8 mouse cellular contexts compared by ENCODE assay signal in the genomic region with DNA sequence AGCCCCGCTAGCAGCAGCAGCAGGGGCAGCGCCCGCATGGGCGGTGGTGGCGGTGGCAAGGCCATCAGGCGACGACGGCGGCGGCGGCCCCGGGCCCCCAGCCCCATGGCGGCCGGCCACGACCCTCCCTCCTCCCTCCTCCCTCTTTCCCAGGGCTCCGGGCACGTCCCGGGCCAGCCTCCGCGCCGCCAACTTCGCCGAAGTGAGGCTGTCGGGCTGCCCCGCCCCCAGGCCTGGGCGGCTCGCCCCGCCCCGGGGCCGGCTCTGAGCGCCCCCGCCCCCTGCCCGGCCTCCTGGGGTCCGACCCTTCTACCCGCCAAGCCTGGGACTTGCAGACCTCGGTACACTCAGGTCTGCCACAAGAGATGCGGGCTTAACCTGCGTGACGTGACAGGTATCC. TPM values are rescaled to one million over a fixed set of nuclear protein-coding genes. Genes with fewer than 3 reads are reported as not detected.
DNase-seq lines count a peak whose midpoint lies in the region; ATAC-seq and TF ChIP-seq lines count a peak whose summit lies in the region.

A gene (minus strand): TSS at position 166 of the 400 bp plus-strand sequence.

- TF ChIP-seq CTCF in kidney, postnatal 0 days (IDR thresholded peaks at IDR 0.05; ENCODE audit: low read depth), result no peak

- H3K4me2 ChIP-seq in heart, embryonic 11.5 days, result peak within 1 kb of the TSS; percentile 90
- H3K4me2 ChIP-seq in kidney, postnatal 0 days (ENCODE audit: low read length), result peak within 1 kb of the TSS; percentile 97

- peak within 1 kb of the TSS; percentile 80 for H3K9ac ChIP-seq in heart, embryonic 11.5 days (ENCODE audit: low read depth, low read length)
- H3K9ac ChIP-seq in kidney, postnatal 0 days (ENCODE audit: low read depth, low read length), result peak within 1 kb of the TSS; percentile 73

- H3K9me3 ChIP-seq in heart, embryonic 11.5 days (replicated peaks; ENCODE audit: control insufficient read depth, low read length), result no peaks in the 10 kb centered on the region
- H3K9me3 ChIP-seq in kidney, postnatal 0 days (replicated peaks; ENCODE audit: low read length), result no peaks in the 10 kb centered on the region

- intact Hi-C loops in left cerebral cortex, postnatal 10 days (cut with DNase I), result no loop called here
- intact Hi-C loops in left cerebral cortex, postnatal 36 days (cut with DNase I), result no loop called here

- H3K4me1 ChIP-seq in heart, embryonic 11.5 days (ENCODE audit: control insufficient read depth, insufficient read depth, low read length), result peaks cover 18% of the 10 kb centered on the region
- H3K4me1 ChIP-seq in kidney, postnatal 0 days (replicated peaks; ENCODE audit: insufficient read depth, low read length), result peaks cover 4% of the 10 kb centered on the region

- peak within 1 kb of the TSS; percentile 71 for H3K4me3 ChIP-seq in heart, embryonic 11.5 days (ENCODE audit: low read depth, low read length)
- H3K4me3 ChIP-seq in kidney, postnatal 0 days (replicated peaks; ENCODE audit: low read depth, low read length), result peak within 1 kb of the TSS; percentile 75

- H3K36me3 ChIP-seq in heart, embryonic 11.5 days (ENCODE audit: control insufficient read depth, insufficient read depth, low read length), result no peaks in the 10 kb centered on the region
- no peaks in the 10 kb centered on the region for H3K36me3 ChIP-seq in kidney, postnatal 0 days (ENCODE audit: insufficient read depth, low read length)

- peak within 1 kb of the TSS; percentile 78 for H3K27ac ChIP-seq in heart, embryonic 11.5 days (ENCODE audit: low read depth, low read length)
- H3K27ac ChIP-seq in kidney, postnatal 0 days, result peak within 1 kb of the TSS; percentile 83

- under 1% methylated on average over 28 of the region's 39 CpGs for WGBS in heart, embryonic 11.5 days (ENCODE audit: insufficient replicate concordance)
- WGBS in kidney, postnatal 0 days, result under 1% methylated on average over 35 of the region's 39 CpGs

- peak in 1 of 2 experiments; percentile 83 for DNase-seq in left cerebral cortex, postnatal 10 days (ENCODE audit: extremely low spot score in 1 of 2, low spot score in 2 of 2)
- DNase-seq in left cerebral cortex, postnatal 36 days (ENCODE audit: low spot score in 2 of 2), result no peak
- DNase-seq in embryo, embryonic 11.5 days (ENCODE audit: low read depth, low spot score), result peak; percentile 65
- peak; percentile 74 for DNase-seq in kidney, postnatal 0 days (ENCODE audit: low spot score)
- peak; percentile 85 for DNase-seq in mesoderm, embryonic 11.5 days (ENCODE audit: low read depth, low spot score)
- peak; percentile 35 for DNase-seq in testis, postnatal 14 days (ENCODE audit: low spot score)

- peak; percentile 70 for ATAC-seq in heart, embryonic 11.5 days (replicated peaks; ENCODE audit: insufficient number of reproducible peaks, low FRiP score, low TSS enrichment)
- peak; percentile 67 for ATAC-seq in kidney, postnatal 0 days (replicated peaks; ENCODE audit: low FRiP score, low read depth)
- no peak for ATAC-seq in activated CD4-positive, CD25-positive, alpha-beta regulatory T cell, adult 4 months

- peaks cover 7% of the 10 kb centered on the region for H3K27me3 ChIP-seq in heart, embryonic 11.5 days (ENCODE audit: control insufficient read depth, insufficient read depth, low read length)
- H3K27me3 ChIP-seq in kidney, postnatal 0 days (ENCODE audit: insufficient read depth, low read length), result no peaks in the 10 kb centered on the region

RNA-seq across cellular contexts. Expression of the gene that starts here (rescaled TPM):
- 10 to 100 TPM; 18.3 to 18.5 TPM for total RNA-seq in left cerebral cortex, postnatal 10 days (2021)
- total RNA-seq in left cerebral cortex, postnatal 36 days (2021), result 10 to 100 TPM in 1 of 2 experiments, 1 to 10 TPM in 1; 7.7 to 10.8 TPM
- 6.8 and 6.9 TPM in 2 replicates for polyA plus RNA-seq in heart, embryonic 11.5 days (2014; fragmentation: Nextera tagmentation; extraction: Ambion mirVana)
- polyA plus RNA-seq in kidney, postnatal 0 days (2015; fragmentation: Nextera tagmentation; extraction: Ambion mirVana), result 7.2 and 7.4 TPM in 2 replicates
- polyA plus RNA-seq in activated CD4-positive, CD25-positive, alpha-beta regulatory T cell, adult 4 months (2017; shearing (Covaris generic)), result not detected

Comparison
In these comparisons a context has a peak if more than half of its experiments do, and no peak if none do; other contexts are left out.
1. DNase-seq: peak in embryo, embryonic 11.5 days (single experiment), kidney, postnatal 0 days (single experiment), mesoderm, embryonic 11.5 days (single experiment) and testis, postnatal 14 days (single experiment); none in left cerebral cortex, postnatal 36 days (0 of 2).